Mouse (Mus musculus) cerebellum, adult 9-10 months (tissue): ENCODE measurements around the gene Manba.
A peak's percentile ranks its signal among the peaks of the same experiment; 100 is the strongest.
"Not testable (repeated sequence)": the region's sequence is repeated elsewhere in the genome, so short reads cannot be mapped to it uniquely, and the experiment has no call there.

Experiments
- DNase-seq: peaks from one replicate; pipeline ENCODE4 v3.0.0; 2022

The Manba gene

GRCm38 (mm10) chr3:135485128-135485899, at the start of gene Manba:
Manba (plus strand) TSS chr3:135485611.
- peak; percentile 79 for DNase-seq

GRCm38 (mm10) chr3:135436901-135437616, 48.4 kb upstream of the Manba start:
- DNase-seq = peak; percentile 64

GRCm38 (mm10) chr3:135437758-135438495, 47.5 kb upstream of the Manba start, which contains the start of gene Ube2d3:
Ube2d3 (plus strand) TSS chr3:135438149.
- DNase-seq = peak; percentile 99

GRCm38 (mm10) chr3:135438531-135438912, 46.9 kb upstream of the Manba start:
- peak; percentile 95 for DNase-seq

- DNase-seq = peak; percentile 81
These were observed 46.4 kb upstream of the Manba start for GRCm38 (mm10) chr3:135438913-135439531.

GRCm38 (mm10) chr3:135439651-135440050, 45.8 kb upstream of the Manba start:
- no peak for DNase-seq

- DNase-seq = peak; percentile 37
These were observed 45.2 kb upstream of the Manba start for GRCm38 (mm10) chr3:135440221-135440620.

GRCm38 (mm10) chr3:135440621-135441020, 44.8 kb upstream of the Manba start:
- no peak for DNase-seq

- no peak for DNase-seq
These were observed 40.5 kb upstream of the Manba start for GRCm38 (mm10) chr3:135444930-135445329.

GRCm38 (mm10) chr3:135458981-135459380, 26.4 kb upstream of the Manba start:
- DNase-seq = no peak

GRCm38 (mm10) chr3:135468402-135468801, 17.0 kb upstream of the Manba start:
- no peak for DNase-seq

- DNase-seq = peak; percentile 42
These were observed 16.3 kb upstream of the Manba start for GRCm38 (mm10) chr3:135469146-135469545.

GRCm38 (mm10) chr3:135469974-135470373, 15.4 kb upstream of the Manba start:
- peak; percentile 79 for DNase-seq

- DNase-seq = no peak
These were observed 14.6 kb upstream of the Manba start for GRCm38 (mm10) chr3:135470823-135471222.

- no peak for DNase-seq
These were observed 10.4 kb upstream of the Manba start for GRCm38 (mm10) chr3:135475025-135475424.

GRCm38 (mm10) chr3:135476286-135476685, 9.1 kb upstream of the Manba start:
- DNase-seq = no peak

- DNase-seq = no peak
These were observed 8.4 kb upstream of the Manba start for GRCm38 (mm10) chr3:135476977-135477376.

- DNase-seq = not testable (repeated sequence)
These were observed 6.3 kb upstream of the Manba start for GRCm38 (mm10) chr3:135479090-135479489.

GRCm38 (mm10) chr3:135480767-135481166, 4.6 kb upstream of the Manba start:
- no peak for DNase-seq

- DNase-seq = no peak
These were observed 3.8 kb upstream of the Manba start for GRCm38 (mm10) chr3:135481608-135482007.

- not testable (repeated sequence) for DNase-seq
These were observed 761 bp upstream of the Manba start for GRCm38 (mm10) chr3:135484650-135485049.

- DNase-seq = no peak
These were observed 460 bp downstream of the Manba start for GRCm38 (mm10) chr3:135485900-135486241.

- DNase-seq = no peak
These were observed 940 bp downstream of the Manba start for GRCm38 (mm10) chr3:135486351-135486750.
